Mouse (Mus musculus) lung, postnatal 0 days (tissue): ENCODE measurements around the gene Gdpd5.

ENCODE experiments used
- CTCF ChIP-seq: IDR thresholded peaks from 2 replicates; pipeline ENCODE4 v1.5.1; 2016; ENCODE audit warnings: antibody characterized with exemption, mild to moderate bottlenecking
- EP300 ChIP-seq: IDR thresholded peaks from 2 replicates; pipeline ENCODE4 v1.6.1; 2016; ENCODE audit warnings: antibody characterized with exemption, mild to moderate bottlenecking, control low read depth

GRCm38 (mm10) chr7:99459888-99460652 lies 78.9 kb downstream of the Gdpd5 start:
- TF ChIP-seq CTCF (no peak), EP300 (no peak)
